ENCODE assay signal across 8 mouse cellular contexts in genomic region chr17:15705303-15706284, GRCm38 (mm10). TPM values are rescaled to one million over a fixed set of nuclear protein-coding genes. Genes with fewer than 3 reads are reported as not detected.
DNase-seq lines count a peak whose midpoint lies in the region; ATAC-seq and TF ChIP-seq lines count a peak whose summit lies in the region.

No protein-coding gene starts in this region.

- peak overlapping the region; percentile 93 for H3K4me3 ChIP-seq in gastrocnemius, adult 2 months
- peak overlapping the region; percentile 89 for H3K4me3 ChIP-seq in hindbrain, embryonic 16.5 days (ENCODE audit: low read length)

- peak; percentile 21; the same call in 1 of the 2 replicates for TF ChIP-seq CTCF in gastrocnemius, adult 2 months (IDR thresholded peaks at IDR 0.05)

- peak; percentile 82 for DNase-seq in T-cell, adult 2 months (ENCODE audit: low spot score)
- peak; percentile 63 to 64 for DNase-seq in cerebellum, postnatal 10 days
- peak; percentile 66 for DNase-seq in gastrocnemius, adult 2 months
- peak; percentile 17 to 39 for DNase-seq in left cerebral cortex, postnatal 25 days (ENCODE audit: low spot score in 2 of 2)
- peak; percentile 61 for DNase-seq in right cerebral cortex, postnatal 25 days
- peak; percentile 63 for DNase-seq in yolk sac, embryonic 10.5 days (ENCODE audit: low spot score)

- peak overlapping the region; percentile 97 for H3K9ac ChIP-seq in hindbrain, embryonic 16.5 days (ENCODE audit: low read depth, low read length)

- H3K4me1 ChIP-seq in hindbrain, embryonic 16.5 days (ENCODE audit: control insufficient read depth, insufficient read depth, low read depth, low read length): peaks cover 13% of the 10 kb centered on the region

- H3K36me3 ChIP-seq in hindbrain, embryonic 16.5 days (ENCODE audit: control insufficient read depth, insufficient read depth, low read length): peaks cover 4% of the 10 kb centered on the region

- peak overlapping the region; percentile 100 for H3K27ac ChIP-seq in gastrocnemius, adult 2 months
- peak overlapping the region; percentile 97 for H3K27ac ChIP-seq in hindbrain, embryonic 16.5 days (ENCODE audit: low read depth, low read length)

- H3K4me2 ChIP-seq in hindbrain, embryonic 16.5 days (ENCODE audit: low read length): peak overlapping the region; percentile 97

- no peaks in the 10 kb centered on the region for H3K9me3 ChIP-seq in hindbrain, embryonic 16.5 days (ENCODE audit: control insufficient read depth, low read length)

- intact Hi-C loops in gastrocnemius, adult 2 months (cut with DNase I): loop anchor here (5.0 kb wide), 1 partner anchor 118 kb away; no protein-coding TSS in a partner anchor
- intact Hi-C loops in left cerebral cortex, postnatal 25 days (cut with DNase I): loop anchor here (1.0 to 5.0 kb wide), 2 partner anchors 178 to 207 kb away; partner anchors contain the start of gene Pdcd2

- ATAC-seq in hindbrain, embryonic 16.5 days: peak; percentile 60
- ATAC-seq in megakaryocyte-erythroid progenitor cell, adult 5-6 weeks (replicated peaks; ENCODE audit: low FRiP score, low TSS enrichment, poor library complexity, severe bottlenecking): peak; percentile 60

- H3K27me3 ChIP-seq in hindbrain, embryonic 16.5 days (replicated peaks; ENCODE audit: control insufficient read depth, insufficient read depth, low read length): no peaks in the 10 kb centered on the region

- under 1% methylated on average over 56 of the region's 89 CpGs for WGBS in hindbrain, embryonic 16.5 days

RNA-seq across cellular contexts. Expression of gene Chd1, which starts 0.8 kb away (rescaled TPM):
- total RNA-seq in gastrocnemius, adult 2 months (2021): 10 to 100 TPM; 13.6 to 16.4 TPM
- 12.2 and 13.1 TPM in 2 replicates for polyA plus RNA-seq in hindbrain, embryonic 16.5 days (2015; fragmentation: Nextera tagmentation; extraction: Ambion mirVana)
- 10 to 100 TPM; 23.8 to 23.9 TPM for total RNA-seq in left cerebral cortex, postnatal 25 days (2021)
- total RNA-seq in megakaryocyte-erythroid progenitor cell, adult 5-6 weeks (2014; fragmentation: Nextera tagmentation): 44.4 and 52.7 TPM in 2 replicates
- total RNA-seq in megakaryocyte-erythroid progenitor cell, adult 5-6 weeks (2017): 73.9 and 85.8 TPM in 2 replicates

Comparison
In these comparisons a context has a peak if more than half of its experiments do, and no peak if none do; other contexts are left out.
1. Peak in every context shown above with its lines: DNase-seq, ATAC-seq, H3K4me3 ChIP-seq and H3K27ac ChIP-seq.
2. DNase-seq: peak in every context shown above with its lines; median percentile 82 in T-cell, adult 2 months; 66 in gastrocnemius, adult 2 months; 64 in cerebellum, postnatal 10 days; 63 in yolk sac, embryonic 10.5 days; 61 in right cerebral cortex, postnatal 25 days; 28 in left cerebral cortex, postnatal 25 days.